Mouse (Mus musculus): ENCODE results near the gene Foxo1.

DNA sequence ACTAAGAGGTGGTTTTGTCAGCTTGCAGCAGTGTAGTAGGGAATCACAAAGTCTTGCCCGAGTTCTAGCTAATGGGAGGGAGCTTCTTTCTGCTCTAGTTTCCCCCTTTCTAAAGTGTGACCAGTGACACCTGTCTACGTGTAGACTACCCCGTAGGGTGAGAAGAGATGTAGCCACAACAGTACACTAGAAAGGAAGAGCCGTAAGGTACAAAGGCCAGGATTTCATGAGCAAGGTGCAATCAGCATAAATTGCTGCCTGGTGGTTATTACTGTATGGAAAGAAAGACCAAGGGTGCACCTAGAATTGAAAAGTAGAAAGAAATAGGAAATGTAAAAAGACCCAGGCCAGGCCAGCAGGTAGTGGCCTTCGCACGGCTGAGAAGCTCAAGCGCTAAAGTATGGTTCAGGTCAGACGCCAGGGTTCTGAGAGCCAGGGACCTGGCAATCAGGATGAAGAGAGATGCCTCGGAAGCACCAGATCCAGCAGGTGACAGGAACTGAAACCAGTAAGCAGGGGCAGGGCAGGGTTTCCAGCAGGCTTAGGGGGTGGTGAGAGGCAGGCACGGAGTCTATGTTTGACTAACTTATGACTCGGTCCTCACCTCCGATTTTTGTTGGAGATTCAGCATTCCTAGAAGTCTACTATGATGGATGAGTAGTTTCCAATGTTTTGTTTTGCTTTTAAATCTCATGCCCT lies 72.3 kb downstream of the Foxo1 start:
- TF ChIP-seq CTCF (IDR thresholded peaks at IDR 0.05; ENCODE audit: low read depth) (no peak), EP300 (optimal IDR thresholded peaks at IDR 0.05) (no peak)
